Mouse (Mus musculus): Measurements from ENCODE around the gene Trappc2l.
A peak's percentile ranks its signal among the peaks of the same experiment; 100 is the strongest.
"Not testable (repeated sequence)": the region's sequence is repeated elsewhere in the genome, so short reads cannot be mapped to it uniquely, and the experiment has no call there.

Gene Trappc2l

DNA sequence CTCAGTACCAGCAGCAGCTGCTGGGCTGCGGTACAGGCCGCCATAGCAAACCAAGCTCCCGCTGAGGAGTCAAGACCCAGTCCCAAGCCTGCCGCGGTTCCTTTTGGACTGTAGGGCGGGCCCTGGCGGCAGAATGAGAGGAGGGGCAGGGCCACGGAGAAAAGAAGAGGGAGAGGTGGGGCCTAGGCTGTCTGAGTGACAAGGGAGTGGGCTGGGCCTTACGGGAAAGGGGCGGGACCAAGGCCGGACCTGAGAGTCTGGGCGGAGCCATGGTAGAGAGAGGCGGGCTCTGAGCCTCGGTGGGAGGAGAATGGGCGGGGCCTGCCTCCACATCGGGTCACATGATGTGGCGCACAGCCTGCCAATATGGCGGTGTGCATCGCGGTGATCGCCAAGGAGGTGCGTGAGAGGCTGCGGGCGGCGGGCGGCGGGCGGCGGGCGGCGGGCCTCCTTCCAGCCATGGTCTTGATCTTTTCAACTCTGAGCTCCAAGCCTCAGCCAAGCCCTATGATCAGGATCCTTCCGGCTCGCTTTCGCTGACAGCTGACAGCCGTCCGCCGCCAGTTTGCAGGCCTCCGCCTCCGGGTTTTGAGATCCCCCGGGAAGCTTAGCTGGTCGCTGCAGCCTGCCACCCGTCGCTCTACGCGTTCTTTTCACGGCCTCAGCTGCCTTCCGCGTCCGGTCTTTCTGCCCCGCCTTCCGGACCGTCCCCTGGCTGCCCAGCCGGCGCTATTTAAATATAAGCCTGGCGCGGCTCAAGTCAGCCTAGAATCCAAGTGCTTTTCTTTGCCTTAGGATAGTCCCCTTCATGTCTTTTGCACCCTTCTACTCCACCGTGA lies at the start of gene Trappc2l, which contains the start of gene Galns:
Trappc2l (plus strand) TSS at position 346 of the 839 bp plus-strand sequence.
Galns (minus strand) TSS at position 169 of the 839 bp plus-strand sequence.
- DNase-seq (ENCODE audit: inconsistent ontology term), result peak; percentile 99

DNA sequence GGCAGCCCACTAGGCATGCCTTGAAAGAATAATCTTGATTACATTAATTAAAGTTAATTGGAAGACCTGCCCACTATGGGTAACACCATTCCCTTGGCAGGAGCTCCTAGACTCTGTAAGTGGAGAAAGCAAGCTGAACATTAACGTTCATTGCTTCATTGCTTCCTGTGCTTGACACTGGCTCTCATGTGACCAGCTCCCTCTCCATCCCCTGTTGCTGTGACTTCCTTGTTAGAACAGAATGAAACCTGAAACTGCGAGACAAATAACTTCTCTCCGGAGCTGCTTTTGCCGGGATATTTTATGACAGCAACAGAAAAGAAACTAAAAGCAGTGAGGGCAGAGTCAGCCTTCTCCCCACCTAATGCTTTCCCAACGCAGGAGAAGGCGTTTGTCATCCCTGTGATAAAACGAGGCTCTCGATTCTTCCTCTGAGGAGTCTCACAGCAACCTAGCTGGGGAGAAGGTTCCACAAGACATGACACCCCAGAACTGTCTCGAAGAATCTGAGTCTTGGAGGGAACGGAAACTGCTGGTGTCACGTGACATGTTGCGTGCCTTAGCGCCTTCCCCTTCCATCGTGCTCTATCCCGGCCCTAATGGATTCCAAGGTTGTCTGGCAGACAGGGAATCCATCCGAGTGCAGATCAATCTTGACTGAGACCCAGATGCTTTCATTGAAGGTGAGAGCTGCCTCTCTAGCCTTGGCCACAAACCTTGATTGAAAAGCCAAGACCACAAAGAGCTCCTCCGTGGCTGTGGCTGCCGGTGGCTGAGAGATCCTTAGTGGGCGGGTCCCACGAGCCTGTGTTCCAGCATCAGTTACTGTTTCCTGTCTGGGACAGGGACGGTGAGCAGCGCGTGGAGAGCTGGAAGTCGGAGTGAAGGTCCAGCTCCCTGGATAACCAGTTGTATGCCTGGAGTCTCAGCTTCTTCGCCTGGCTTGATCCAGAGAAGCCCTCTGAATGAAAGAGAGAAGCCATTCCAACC lies 46.8 kb upstream of the Trappc2l start:
- no peak for DNase-seq (ENCODE audit: inconsistent ontology term)

DNA sequence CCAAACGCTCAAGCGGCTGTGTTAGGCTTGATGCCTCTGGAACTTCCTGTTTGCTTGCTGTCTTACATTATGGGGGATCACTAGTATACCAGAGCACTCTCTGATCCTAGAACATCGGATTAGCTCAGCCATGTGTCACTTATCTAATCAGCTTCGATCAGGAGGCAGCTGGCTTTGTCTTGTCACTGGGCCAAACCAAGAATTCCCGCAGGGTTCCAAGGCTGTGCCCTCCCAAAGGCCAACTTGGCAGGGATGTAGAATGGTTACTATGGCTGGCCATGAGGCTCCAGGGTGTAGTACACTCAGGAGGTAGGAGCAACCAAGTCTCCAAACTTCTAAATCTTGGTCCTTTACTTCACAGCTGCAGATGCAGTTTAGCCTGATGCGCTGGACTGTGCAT lies 44.7 kb upstream of the Trappc2l start:
- peak; percentile 79 for DNase-seq (ENCODE audit: inconsistent ontology term)

DNA sequence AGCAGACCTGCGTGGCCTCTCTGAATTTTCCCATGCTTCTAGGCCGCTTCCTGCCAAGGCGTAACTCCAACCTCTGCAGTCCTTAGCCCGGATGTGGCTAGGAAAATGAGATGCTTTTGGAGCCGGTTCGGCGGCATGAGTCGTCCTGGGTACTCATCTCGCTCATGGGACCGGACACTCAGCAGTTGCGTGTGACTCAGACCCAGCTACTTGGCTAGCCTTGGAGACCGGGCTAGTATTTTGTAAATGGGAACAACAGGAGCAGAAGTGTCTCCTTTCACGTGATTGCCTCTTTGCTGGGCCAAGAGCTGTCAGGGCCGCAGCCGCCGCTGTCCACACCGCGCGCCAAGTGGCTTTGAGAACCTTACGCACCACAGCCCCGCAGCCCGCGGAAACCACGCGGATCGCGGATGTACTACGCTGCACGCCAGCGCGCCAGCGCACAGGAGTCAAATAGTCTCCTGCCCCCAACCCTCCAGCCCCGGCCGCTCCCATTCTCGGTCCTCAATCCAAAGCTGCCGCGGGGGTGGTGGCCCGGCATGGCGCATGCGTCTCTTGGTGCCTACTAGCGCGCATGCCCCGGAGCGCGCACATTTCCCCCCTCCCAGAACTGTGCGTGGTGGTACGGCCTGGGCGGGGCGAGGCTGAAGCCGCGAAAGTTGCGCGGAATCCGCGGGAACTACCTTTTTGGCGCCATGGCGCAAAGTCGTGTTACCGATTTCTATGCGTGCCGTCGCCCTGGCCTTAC lies 43.9 kb upstream of the Trappc2l start, which contains the start of gene Cdt1:
Cdt1 (plus strand) TSS at position 655 of the 748 bp plus-strand sequence.
- DNase-seq (ENCODE audit: inconsistent ontology term), result peak; percentile 98

DNA sequence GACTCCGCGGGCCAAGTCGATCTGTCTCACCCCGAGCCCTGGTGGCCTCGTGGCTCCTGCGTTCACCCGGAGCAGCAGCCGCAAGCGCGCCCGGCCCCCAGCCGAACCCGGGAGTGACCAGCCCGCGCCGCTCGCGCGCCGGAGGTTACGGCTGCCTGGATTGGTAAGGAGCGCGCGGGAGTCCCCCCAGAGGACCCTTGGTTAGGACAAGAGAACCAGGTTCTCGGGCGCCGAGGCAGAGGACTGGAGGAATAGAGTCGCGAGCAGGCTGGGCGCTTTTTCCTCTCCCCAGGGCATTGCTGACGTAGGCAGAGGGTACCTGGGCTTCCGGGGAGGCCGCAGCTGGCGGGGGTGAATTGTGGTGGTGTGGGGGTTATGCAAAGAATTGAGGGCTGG lies 43.3 kb upstream of the Trappc2l start:
- no peak for DNase-seq (ENCODE audit: inconsistent ontology term)

DNA sequence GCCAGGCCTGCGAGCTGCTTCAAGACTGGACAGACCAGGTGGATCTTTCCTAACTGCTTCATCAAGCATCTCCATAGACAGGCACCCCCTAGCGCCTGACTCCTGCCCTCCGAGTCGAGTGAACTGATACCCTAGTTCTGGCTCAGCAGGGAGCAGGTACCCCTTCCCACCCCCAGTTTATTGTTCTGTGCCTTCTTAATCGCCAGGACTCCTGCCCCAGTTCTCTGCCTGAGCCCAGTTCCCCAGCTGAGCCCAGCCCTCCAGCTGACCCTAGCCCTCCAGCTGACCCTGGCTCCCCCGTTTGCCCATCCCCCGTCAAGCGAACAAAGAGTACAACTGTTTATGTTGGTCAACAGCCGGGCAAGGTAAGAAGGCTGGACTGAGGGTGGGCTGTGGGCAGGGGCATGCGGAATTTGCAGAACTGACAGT lies 42.5 kb upstream of the Trappc2l start:
- no peak for DNase-seq (ENCODE audit: inconsistent ontology term)

DNA sequence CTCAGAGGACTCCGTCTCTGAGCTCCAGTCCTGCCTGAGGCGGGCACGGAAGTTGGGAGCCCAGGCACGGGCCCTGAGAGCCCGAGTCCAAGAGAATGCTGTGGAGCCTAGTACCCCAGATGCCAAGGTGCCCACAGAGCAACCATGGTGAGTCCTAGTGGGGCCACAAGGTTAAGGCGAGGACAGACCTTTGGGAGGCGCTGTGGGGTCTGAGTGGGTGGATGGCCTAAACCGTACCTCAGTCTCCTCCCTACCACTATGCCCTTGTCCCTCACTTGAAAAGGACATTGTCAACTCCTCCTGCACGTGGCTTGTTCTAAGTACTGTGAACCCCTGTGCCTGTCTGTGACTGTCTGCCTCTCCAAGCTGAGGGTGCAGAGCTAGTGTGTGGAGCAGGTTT lies 42.1 kb upstream of the Trappc2l start:
- no peak for DNase-seq (ENCODE audit: inconsistent ontology term)

DNA sequence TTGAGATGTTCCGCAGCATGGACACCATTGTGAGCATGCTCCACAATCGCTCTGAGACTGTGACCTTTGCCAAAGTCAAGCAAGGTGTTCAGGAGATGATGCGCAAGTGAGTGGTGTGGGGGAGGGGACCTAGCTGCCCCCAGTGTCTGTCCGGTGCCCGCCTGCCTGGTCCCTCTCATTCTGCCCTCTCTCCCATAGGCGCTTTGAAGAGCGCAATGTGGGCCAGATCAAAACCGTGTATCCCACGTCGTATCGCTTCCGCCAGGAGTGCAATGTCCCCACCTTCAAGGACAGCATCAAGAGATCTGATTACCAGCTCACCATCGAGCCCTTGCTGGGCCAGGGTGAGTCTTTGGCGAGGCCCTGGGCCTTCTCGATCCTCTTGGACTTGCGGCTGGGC lies 41.4 kb upstream of the Trappc2l start:
- DNase-seq (ENCODE audit: inconsistent ontology term), result no peak

DNA sequence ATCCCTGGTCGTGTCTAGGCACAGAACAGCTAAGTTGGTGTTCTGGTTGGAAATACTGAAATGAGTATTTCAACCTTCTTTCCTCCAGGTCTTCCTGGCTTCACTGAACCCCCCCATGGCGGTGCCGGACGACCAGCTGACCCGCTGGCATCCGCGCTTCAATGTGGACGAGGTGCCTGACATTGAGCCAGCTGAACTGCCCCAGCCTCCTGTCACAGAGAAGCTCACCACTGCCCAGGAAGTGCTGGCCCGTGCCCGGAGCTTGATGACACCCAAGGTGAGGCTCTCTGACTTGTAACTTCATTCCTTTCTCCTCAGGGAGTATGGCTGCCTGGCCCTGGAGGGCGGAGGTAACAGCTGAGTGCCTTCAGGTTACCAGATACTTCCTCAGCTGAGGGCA lies 40.3 kb upstream of the Trappc2l start:
- DNase-seq (ENCODE audit: inconsistent ontology term), result no peak

DNA sequence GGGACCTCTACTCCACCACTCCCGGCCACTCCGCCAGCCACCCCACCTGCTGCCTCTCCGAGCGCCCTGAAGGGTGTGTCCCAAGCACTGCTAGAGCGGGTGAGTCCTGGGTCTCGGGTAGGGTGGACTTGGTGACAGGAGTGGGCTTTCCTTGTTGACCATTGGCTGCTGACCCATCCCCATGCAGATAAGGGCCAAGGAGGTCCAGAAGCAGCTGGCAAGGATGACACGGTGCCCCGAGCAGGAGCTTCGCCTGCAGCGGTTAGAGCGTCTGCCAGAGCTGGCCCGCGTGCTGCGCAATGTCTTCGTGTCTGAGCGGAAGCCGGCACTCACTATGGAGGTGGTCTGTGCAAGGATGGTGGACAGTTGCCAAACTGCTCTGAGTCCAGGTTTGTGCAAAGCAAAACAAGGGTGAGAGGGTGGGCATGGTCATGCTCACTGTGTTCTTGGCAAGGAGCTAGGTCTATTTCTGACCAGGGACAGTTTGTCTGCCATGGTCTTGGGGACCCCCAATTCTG lies 39.6 kb upstream of the Trappc2l start:
- DNase-seq (ENCODE audit: inconsistent ontology term), result no peak

DNA sequence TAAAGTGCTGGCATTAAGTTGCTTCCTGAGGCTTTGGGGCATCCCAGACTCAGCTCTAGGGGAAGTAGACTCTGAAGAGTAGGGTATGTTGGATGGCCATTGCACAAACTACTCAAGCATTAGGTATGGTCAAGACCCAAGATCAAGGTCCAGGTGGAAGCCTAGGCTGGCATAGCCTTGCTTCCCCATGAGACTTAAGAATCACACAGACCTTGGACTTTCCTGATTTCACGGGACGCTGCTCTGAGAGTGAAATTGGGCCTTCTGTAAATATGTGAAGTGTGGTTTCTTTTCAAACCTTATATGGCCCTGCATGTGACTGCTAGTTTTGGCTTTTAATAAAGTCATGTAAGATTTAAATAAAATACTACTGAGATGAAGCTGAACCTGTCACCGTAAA lies 38.7 kb upstream of the Trappc2l start:
- DNase-seq (ENCODE audit: inconsistent ontology term), result no peak

DNA sequence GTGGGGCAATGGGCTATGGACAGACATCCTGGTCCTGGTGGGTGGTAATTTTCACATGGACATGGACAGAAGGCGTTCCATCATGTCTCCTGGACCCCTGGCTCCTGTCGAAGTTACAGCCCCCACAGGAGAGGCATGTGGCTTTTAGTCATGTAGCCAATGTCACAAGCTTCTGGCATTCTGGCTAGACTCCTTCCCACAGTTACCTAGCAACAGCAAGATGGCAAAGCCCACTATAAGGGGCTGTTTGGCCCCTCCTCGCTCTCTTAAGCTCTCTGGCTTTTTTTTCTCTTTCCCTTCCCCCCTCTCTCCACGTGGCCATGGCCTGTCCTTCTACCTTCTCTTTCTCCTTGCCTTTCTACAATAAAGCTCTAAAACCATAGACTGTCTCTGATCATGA lies 38.3 kb upstream of the Trappc2l start:
- not testable (repeated sequence) for DNase-seq (ENCODE audit: inconsistent ontology term)

DNA sequence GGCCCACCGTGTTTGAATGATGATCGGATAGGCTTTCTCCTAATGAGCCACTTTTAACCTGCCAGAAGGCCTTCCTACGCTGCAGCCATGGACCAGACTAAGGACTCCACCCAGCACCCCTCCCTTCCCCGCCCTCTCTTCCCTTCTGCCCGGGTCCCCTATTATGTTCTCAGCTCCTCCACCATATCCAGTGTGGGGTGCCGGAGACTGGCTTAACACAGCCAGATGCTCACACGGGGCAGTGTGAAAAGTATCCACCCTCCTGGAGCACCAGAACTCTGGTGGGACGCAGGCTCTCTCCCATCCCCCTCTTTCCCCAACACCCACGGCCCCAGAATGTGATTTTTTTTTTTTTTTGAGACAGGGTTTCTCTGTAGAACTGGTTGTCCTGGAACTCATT lies 37.9 kb upstream of the Trappc2l start:
- no peak for DNase-seq (ENCODE audit: inconsistent ontology term)

DNA sequence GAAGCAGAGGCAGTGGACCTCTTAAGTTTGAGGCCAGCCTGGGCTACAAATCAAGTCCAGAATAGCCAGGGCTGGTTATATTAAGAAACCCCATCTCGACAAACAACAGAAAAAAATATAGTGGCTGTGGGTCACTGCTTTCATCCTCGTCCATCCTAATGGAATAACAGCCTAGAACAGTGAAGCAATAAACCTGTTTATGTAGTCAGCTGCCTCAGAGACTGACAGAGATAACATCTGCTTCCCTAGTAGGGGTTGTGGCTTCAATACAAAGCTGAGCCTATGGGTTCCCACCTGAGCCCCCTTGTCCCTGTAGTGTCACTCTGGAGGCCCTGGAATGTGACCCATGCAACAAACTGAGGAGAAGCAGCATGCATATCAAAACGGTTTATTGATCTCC lies 37.2 kb upstream of the Trappc2l start:
- DNase-seq (ENCODE audit: inconsistent ontology term), result no peak

DNA sequence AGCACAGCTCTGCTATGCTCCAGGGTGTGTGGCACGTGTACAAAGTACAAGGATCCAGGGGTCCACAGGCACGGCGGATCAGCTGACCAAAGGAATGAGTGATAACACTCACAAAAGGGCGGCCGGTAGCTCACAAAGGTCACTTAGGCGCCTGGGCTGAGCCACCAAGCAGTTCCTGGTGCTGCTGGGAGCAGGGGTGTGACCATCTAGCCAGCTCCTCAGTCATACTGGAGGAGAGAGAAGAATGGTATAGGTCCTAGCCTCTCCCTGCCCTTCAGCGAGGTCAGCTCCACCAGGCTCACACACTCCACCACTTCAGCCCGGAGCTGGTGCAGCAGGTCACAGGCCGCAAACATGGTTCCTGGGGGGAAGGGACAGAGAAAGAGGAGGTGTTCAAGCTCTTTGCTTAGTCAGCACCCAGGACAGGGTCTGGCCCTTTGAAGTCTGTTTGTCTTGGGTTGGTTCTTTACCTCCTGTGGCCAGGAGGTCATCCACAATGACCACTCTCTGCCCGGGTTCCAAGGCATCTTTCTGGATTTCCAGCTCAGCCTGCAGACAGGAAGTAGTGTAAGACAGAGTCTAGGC lies 36.7 kb upstream of the Trappc2l start:
- no peak for DNase-seq (ENCODE audit: inconsistent ontology term)

DNA sequence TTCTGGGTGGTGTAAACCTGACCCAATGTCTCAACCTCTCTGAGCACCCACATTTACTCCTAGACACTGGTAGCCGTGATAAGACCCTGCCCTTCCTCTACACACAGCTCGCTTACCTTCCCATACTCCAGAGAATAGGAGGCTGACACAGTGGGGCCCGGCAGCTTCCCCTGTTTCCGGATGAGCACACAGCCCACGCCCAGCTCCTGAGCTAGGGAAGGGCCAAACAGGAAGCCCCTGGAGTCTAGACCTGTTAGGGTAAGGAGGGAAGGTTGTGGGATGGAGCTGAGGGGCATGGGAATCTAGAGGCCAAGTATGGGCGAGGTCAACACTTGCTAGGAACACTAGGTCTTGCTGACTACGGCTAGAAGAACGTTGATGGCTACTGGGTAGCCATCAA lies 36.2 kb upstream of the Trappc2l start:
- no peak for DNase-seq (ENCODE audit: inconsistent ontology term)

DNA sequence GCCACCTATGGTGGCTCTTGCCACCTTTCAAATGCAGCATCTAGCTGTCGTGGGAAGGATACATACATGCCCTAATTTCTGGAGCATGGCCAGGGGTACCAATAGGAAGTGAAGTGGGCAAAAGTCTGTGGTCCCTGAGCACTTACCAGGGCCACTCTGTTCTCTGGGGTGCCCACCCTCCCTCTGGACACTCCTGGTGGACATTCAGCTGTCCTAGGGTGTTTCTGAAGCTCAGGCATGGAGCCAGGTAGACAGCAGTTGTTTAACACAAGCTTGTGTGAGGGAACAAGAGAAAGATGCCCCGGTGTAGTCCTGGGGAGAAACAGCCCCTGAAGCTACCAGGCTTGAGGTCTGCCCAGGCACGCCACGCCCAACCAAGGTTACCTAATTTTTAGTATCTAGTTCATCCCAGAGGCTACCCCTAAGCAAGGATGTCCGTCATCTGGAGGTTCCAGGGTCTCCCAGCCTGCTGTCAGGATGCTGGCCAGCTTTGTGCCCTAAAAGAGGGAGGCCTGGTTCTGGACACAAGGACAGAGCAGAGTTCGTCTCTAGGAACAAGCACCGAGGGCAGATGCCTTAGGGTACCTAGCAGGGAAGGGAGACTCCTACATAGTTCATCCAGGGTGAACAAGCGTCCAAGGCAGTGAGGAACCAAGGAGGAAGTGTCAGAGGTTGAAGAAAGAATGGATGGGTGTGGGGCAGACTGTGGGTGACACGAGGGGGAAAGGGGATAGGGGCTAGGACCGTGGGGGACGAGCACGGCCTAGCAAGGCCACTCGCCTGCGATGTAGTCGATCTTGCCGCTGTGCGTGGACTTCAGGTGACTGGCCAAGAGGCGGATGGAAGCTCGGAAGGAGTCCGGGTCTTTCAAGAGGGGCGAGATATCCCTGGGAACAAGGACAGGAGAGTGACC lies 35.4 kb upstream of the Trappc2l start:
- peak; percentile 25 for DNase-seq (ENCODE audit: inconsistent ontology term)

DNA sequence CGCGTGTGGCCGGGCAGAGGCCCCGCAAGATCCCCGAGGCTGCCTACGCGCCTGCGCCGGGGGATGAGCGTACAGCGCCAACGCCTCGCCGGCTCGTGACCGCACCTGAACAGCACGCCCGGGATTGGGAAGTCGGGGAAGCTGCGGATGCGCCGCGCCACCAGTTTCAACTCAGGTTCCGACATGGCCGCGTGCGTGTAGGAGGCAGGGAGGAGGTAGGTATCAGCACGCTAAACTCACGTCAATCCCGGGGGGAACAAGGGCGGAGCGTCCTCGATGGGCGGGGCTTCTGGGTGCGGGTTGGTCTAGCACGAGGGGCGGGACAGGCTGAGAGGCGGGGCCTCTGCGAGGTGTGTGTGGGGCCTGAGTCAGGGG lies 34.8 kb upstream of the Trappc2l start, which contains the start of gene Aprt:
Aprt (minus strand) TSS at position 262 of the 375 bp plus-strand sequence.
- peak; percentile 96 for DNase-seq (ENCODE audit: inconsistent ontology term)

DNA sequence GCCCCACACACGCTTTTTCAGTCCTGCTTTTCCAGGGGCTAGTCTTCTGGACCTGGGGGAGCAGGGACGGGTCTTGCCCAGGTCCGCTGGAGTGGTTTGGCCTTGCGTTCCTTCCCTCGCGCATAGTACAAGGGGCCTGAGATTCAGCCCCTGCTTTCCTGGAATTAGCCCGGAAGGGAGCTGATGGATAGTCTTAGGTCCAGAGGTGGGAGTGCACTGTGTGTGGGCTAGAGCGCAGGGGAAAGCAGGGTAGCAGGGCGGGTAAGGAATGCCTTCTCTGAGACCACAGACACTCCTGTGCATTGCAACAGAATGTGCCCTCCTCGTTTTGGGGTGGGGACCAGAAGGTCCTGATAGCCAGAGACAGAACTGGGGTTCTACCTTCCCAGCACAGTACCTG lies 34.3 kb upstream of the Trappc2l start:
- no peak for DNase-seq (ENCODE audit: inconsistent ontology term)

DNA sequence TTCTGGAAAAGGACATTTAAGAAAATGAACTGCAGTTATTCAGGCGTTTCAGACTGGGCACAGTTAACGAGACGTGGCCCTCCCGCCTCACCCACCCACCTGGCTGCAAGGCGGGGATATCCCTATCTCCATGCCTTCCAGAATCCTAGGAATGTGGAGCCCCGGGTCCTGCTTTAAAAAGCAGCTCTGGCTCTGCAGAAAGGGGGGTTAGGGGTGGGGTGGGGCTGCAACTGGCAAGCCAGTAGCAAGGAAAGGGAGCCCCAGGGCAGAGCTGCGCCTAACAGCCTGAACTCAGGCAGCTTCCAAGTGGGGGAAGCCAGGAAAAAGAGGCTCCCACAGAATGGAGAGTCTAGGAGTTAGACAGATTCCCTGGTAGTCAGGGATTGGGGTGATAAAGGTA lies 32.2 kb upstream of the Trappc2l start:
- DNase-seq (ENCODE audit: inconsistent ontology term), result peak; percentile 41

Data from Muller cell, postnatal 12 days (primary cell).